Mouse (Mus musculus) neural tube, embryonic 11.5 days (tissue): ENCODE results near the gene Rufy1. TPM values are rescaled to one million over a fixed set of nuclear protein-coding genes. Genes with fewer than 3 reads are reported as not detected.
"Not testable (repeated sequence)": the region's sequence is repeated elsewhere in the genome, so short reads cannot be mapped to it uniquely, and the experiment has no call there.

ENCODE experiments used
- ATAC-seq: fragments of 200-750 bp; cut with Nextera tagmentation; 2 replicates; pipeline ENCODE4 v1.8.0; 2017; ENCODE audit warnings: moderate number of reproducible peaks, mild to moderate bottlenecking, moderate TSS enrichment, moderate library complexity; ENCODE audit not compliant: insufficient read depth, low FRiP score, low TSS enrichment
- DNase-seq: peaks from one replicate; pipeline ENCODE4 v3.0.0-alpha.2; 2015; ENCODE audit warnings: low spot score
- H3K27ac ChIP-seq: fragments of 300-500 bp; sonication (generic); 2 replicates; pipeline ENCODE4 v1.5.1; 2014; ENCODE audit warnings: low read depth, mild to moderate bottlenecking, low read length
- H3K27me3 ChIP-seq: fragments of 300-500 bp; sonication (generic); 2 replicates; pipeline ENCODE4 v1.6.1; 2014; ENCODE audit warnings: mild to moderate bottlenecking, low read length, mixed read lengths; ENCODE audit not compliant: control insufficient read depth, insufficient read depth
- H3K36me3 ChIP-seq: fragments of 300-500 bp; sonication (generic); 2 replicates; pipeline ENCODE4 v1.6.1; 2014; ENCODE audit warnings: mild to moderate bottlenecking, low read length, moderate library complexity, mixed read lengths; ENCODE audit not compliant: control insufficient read depth, insufficient read depth
- H3K4me1 ChIP-seq: fragments of 300-500 bp; sonication (generic); 2 replicates; pipeline ENCODE4 v1.6.1; 2014; ENCODE audit warnings: low read length, mixed read lengths; ENCODE audit not compliant: control insufficient read depth, insufficient read depth
- H3K4me2 ChIP-seq: fragments of 300-500 bp; sonication (generic); 2 replicates; pipeline ENCODE4 v1.6.1; 2014; ENCODE audit warnings: low read depth, mild to moderate bottlenecking, moderate library complexity
- H3K4me3 ChIP-seq: fragments of 300-500 bp; sonication (generic); 2 replicates; pipeline ENCODE4 v1.5.1; 2014; ENCODE audit warnings: low read depth, low read length
- H3K9ac ChIP-seq: fragments of 300-500 bp; sonication (generic); 2 replicates; pipeline ENCODE4 v1.6.1; 2014; ENCODE audit warnings: mild to moderate bottlenecking, low read length
- H3K9me3 ChIP-seq: fragments of 300-500 bp; sonication (generic); 2 replicates; pipeline ENCODE4 v1.6.1; 2016; ENCODE audit warnings: low read length; ENCODE audit not compliant: control insufficient read depth
- WGBS: fragments of 180-500 bp; shearing (Covaris S2); extraction: QIAGEN DNeasy Blood & Tissue Kit; methylation state at CpG from one replicate; pipeline ENCODE4 v1.1.7; 2014; 5-methylcytosine and 5-hydroxymethylcytosine counted together
- polyA plus RNA-seq: library from polyadenylated mRNA; unstranded; fragments of >200 nt; fragmentation: Nextera tagmentation; extraction: Ambion mirVana; gene quantifications from 2 replicates; pipeline ENCODE4 v1.2.1, GENCODE M21; 2014

The Rufy1 gene
- polyA plus RNA-seq, 1 experiment from 2014 or later: 28.0 TPM

DNA sequence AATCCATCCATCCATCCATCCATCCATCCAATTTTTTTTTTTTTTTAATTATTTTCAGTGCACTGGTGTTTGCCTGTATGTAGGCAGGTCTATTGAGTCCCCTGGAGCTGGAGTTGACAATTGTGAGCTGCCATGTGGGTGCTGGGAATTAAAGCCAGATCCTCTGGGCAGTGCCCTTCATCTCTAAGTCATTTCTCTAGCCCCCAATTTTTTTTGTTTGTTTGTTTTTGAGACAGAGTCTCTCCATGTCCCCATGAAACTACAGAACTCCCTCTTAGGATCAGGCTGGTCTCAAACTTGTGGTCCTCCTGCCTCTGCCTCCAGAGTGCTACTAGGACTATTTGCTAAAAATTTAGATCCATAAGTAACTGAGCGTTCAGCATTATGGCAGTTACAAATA, 59.0 kb downstream of the Rufy1 start:
- H3K4me2 ChIP-seq: no peak overlapping the region
- H3K9me3 ChIP-seq: no peaks in the 10 kb centered on the region
- H3K27me3 ChIP-seq: no peaks in the 10 kb centered on the region
- no peak overlapping the region; the same call in 1 of the 2 replicates for H3K9ac ChIP-seq
- ATAC-seq (no peak), DNase-seq (no peak)
- 92% methylated on average over 1 of the region's 1 CpGs for WGBS
- no peak overlapping the region for H3K4me3 ChIP-seq
- H3K27ac ChIP-seq: no peak overlapping the region
- 0 out of 2 replicates have a peak, but pooled peaks cover 2% of the 10 kb centered on the region for H3K4me1 ChIP-seq
- H3K36me3 ChIP-seq: no peaks in the 10 kb centered on the region

DNA sequence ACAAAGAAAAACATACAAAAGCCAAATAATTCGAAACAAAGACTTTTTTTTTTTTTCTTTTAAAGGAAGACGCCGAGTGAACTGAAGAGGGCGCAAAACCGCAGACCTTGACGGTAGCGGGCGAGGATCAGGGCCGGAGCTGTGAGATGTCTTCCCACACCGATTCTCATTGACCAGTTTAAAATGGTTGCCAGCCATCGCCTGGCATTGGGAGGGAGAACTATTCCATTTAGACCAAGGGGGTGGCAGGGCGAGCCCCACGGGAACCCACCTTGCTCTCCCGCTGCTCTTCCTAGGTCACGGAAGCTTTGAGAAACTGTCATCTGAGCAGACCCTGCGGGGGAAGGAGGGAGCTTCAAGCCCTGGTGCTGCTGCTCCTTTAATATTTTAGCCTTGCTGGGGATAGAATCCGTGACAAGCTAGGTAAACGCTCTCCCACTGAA, 59.5 kb downstream of the Rufy1 start:
- Histone ChIP-seq H3K27me3 (no peaks in the 10 kb centered on the region), H3K4me3 (peak overlapping the region; percentile 26), H3K27ac (no peak overlapping the region), H3K36me3 (no peaks in the 10 kb centered on the region), H3K9ac (peak overlapping the region; percentile 51), H3K9me3 (no peaks in the 10 kb centered on the region), H3K4me2 (peak overlapping the region; percentile 52), H3K4me1 (0 out of 2 replicates have a peak, but pooled peaks cover 2% of the 10 kb centered on the region)
- peak; percentile 81 for DNase-seq
- WGBS: 2% methylated on average over 18 of the region's 18 CpGs
- ATAC-seq: peak; percentile 49

DNA sequence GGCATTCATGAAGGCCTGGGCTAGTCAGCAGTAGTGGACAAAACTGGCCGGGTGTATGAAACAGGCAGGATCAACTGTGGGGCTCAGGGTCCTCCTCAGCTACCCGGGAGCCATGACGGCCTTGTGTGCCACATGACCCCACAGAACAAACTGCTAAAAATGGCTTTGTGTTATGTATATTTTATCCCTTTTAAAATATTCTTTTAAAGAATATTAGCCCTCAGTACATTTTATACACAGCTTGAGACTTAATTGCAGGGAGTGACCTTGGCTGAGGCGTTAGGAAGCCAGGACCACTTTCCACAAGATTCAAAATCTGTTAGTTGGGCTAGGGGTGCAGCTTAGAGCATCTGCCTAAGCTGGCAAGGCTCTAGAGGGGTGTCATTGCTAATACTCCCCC, 60.0 kb downstream of the Rufy1 start:
- H3K9me3 ChIP-seq: no peaks in the 10 kb centered on the region
- no peak overlapping the region for H3K27ac ChIP-seq
- H3K27me3 ChIP-seq: no peaks in the 10 kb centered on the region
- no peaks in the 10 kb centered on the region for H3K4me1 ChIP-seq
- H3K4me3 ChIP-seq: no peak overlapping the region; the same call in 1 of the 2 replicates
- H3K4me2 ChIP-seq: peak overlapping the region; percentile 52; the same call in 1 of the 2 replicates
- WGBS: 69% methylated on average over 4 of the region's 4 CpGs
- no peaks in the 10 kb centered on the region for H3K36me3 ChIP-seq
- ATAC-seq: no peak
- peak; percentile 30 for DNase-seq
- peak overlapping the region; percentile 7; the same call in 1 of the 2 replicates for H3K9ac ChIP-seq

DNA sequence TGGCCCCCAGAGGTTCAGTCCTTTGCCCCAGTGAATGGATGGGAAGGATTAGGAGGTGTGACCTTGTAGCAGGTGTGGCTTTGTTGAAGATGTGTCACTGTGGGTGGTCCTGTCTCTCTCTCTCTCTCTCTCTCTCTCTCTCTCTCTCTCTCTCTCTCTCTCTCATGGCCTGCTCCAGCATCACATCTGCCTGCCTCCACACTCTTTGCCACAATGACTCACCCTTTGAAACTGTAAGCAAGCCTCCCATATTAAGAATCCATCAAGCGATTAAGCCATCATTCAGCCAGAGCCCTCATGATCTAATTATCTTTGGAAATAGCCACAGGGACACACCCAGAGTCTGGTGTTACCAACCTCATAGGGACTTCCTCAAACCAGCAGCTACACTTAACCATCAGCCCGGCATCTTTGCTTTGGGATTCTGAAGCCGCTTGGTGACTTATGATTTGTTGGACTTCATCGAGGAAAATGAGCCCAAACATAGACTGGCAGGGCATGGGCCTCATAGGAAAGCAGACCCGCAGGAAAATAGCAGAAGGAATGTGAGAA, 61.5 kb downstream of the Rufy1 start:
- Histone ChIP-seq H3K9ac (no peak overlapping the region), H3K4me2 (no peak overlapping the region), H3K27me3 (no peaks in the 10 kb centered on the region), H3K36me3 (no peaks in the 10 kb centered on the region), H3K4me1 (no peaks in the 10 kb centered on the region), H3K9me3 (no peaks in the 10 kb centered on the region), H3K4me3 (no peak overlapping the region), H3K27ac (no peak overlapping the region)
- no peak for DNase-seq
- ATAC-seq: no peak
- 94% methylated on average over 5 of the region's 5 CpGs for WGBS

DNA sequence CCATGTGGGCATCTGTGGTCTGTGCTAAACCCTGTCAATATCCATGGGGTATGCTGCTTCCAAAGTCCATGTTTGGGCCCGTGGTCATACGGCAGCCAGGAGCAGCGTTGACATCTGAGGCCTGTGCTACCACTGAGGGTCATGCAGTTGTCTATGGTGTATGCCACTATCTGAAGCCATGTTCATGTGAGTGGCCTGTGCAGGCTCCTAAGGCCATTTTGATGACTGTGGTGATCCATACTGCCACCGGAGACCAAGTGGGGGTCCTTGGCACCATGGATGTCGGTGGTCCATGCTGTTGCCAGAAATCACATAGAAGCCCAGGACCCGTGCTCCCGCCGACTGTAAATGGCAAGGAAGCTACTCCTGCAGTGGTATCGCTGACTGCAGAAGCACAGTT, 63.4 kb downstream of the Rufy1 start:
- no peak overlapping the region for H3K4me3 ChIP-seq
- 91% methylated on average over 9 of the region's 9 CpGs for WGBS
- no peak for DNase-seq

DNA sequence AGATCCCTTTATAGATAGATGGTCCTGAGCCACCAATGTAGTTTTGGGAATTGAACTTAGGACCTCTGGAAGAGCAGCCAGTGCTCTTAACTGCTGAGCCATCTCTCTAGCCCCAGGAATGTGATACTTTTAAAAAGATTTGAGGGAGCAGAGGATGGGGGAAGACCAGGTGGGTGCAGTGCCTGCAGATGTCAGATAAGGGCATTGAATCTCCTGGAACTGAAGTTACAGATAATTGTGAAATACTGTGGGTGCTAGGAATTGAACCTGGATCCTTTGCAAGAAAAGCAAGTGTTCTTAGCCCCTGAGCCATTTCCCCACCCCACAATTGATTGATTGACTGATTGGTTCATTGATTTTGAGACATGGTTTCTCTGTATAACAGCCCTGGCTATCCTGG, 65.6 kb downstream of the Rufy1 start:
- H3K36me3 ChIP-seq: no peaks in the 10 kb centered on the region
- H3K9ac ChIP-seq: no peak overlapping the region
- ATAC-seq (no peak), DNase-seq (no peak)
- H3K4me2 ChIP-seq: no peak overlapping the region
- H3K4me3 ChIP-seq: no peak overlapping the region
- no peaks in the 10 kb centered on the region for H3K27me3 ChIP-seq
- H3K27ac ChIP-seq: no peak overlapping the region
- no peaks in the 10 kb centered on the region for H3K9me3 ChIP-seq
- H3K4me1 ChIP-seq: no peaks in the 10 kb centered on the region

More for the DNA sequence above, 63.4 kb downstream of the Rufy1 start:
- H3K36me3 ChIP-seq: no peaks in the 10 kb centered on the region
- H3K27me3 ChIP-seq: no peaks in the 10 kb centered on the region
- H3K9ac ChIP-seq: no peak overlapping the region
- H3K4me2 ChIP-seq: no peak overlapping the region
- ATAC-seq: no peak
- H3K4me1 ChIP-seq: no peaks in the 10 kb centered on the region
- H3K27ac ChIP-seq: no peak overlapping the region
- H3K9me3 ChIP-seq: no peaks in the 10 kb centered on the region

DNA sequence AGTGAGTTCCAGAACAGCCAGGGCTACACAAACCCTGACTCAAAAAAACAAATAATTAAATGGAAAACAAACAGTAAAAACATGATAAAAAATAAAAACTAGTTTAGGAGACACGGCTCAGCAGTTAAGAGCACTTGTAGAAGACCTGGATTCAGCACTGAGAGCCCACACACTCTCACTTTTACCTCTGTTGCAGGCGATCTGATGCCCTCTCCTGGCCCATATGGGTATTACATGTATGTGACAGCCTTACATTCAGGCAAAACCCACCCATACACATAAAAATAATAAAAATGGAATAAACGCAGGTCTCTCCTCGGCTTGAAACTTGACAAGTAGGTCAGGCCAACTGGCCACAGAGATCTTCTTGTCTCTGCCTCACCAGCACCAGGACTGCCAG, 66.4 kb downstream of the Rufy1 start:
- Histone ChIP-seq H3K4me1 (no peaks in the 10 kb centered on the region), H3K36me3 (no peaks in the 10 kb centered on the region), H3K4me3 (no peak overlapping the region), H3K9ac (no peak overlapping the region), H3K27ac (no peak overlapping the region), H3K27me3 (no peaks in the 10 kb centered on the region), H3K9me3 (no peaks in the 10 kb centered on the region), H3K4me2 (no peak overlapping the region)
- no peak for ATAC-seq
- peak; percentile 67 for DNase-seq
- WGBS: 14% methylated on average over 4 of the region's 4 CpGs

DNA sequence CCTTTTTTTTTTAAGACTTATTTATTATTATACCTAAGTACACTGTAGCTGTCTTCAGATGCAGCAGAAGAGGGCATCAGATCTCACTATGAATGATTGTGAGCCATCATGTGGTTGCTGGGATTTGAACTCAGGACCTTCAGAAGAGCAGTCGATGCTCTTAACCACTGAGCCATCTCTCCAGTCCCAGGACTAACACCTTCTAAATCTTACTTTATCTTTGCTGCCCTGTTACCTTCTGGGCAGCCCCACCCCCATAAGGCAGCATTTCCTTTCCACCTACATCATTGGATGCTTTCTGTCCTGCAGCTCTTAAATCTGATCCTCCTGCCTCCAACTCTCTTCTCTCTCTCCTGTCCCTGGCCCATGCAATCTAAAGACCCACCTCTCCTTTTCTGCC, 69.6 kb downstream of the Rufy1 start:
- H3K27ac ChIP-seq, H3K36me3 ChIP-seq, H3K4me1 ChIP-seq, H3K9me3 ChIP-seq, H3K9ac ChIP-seq, H3K27me3 ChIP-seq, DNase-seq, H3K4me2 ChIP-seq, H3K4me3 ChIP-seq, ATAC-seq: not testable (repeated sequence)
- WGBS: 91% methylated on average over 1 of the region's 1 CpGs
